In the genomic region with DNA sequence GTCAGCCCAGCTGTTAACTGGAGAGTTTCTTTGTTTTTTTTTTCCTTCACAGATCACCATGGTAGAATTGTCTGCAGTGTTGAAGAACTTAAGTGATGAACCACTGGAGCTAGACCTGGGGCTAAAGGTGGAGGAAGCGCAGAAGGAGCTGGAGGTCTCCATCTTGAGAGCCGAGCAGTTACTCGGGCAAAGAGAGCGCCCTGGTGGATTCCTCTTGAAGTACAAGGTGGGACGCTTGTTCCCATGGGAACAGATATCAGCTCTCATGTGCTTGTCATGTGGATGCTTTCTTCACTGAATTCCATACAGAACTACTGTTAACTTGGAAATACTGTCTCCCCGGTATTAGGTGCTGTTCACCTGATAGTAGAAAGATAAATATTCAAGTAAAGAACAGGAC, we compare ENCODE assay signal across 9 mouse cellular contexts.
DNase-seq lines count a peak whose midpoint lies in the region; ATAC-seq and TF ChIP-seq lines count a peak whose summit lies in the region.
"Had no signal": no experiment of that assay in that cellular context is flagged by ENCODE, and none has a peak within 500 bp of the region (broad histone marks: within the 10 kb centered on the region; RNA-seq: fewer than 3 reads in every experiment).

No protein-coding gene starts in this region.

- H3K36me3 ChIP-seq in kidney, postnatal 0 days (ENCODE audit: insufficient read depth, low read length): peaks cover 30% of the 10 kb centered on the region
- peaks cover 59% of the 10 kb centered on the region for H3K36me3 ChIP-seq in kidney, embryonic 15.5 days

- no peaks in the 10 kb centered on the region for H3K9me3 ChIP-seq in kidney, postnatal 0 days (replicated peaks; ENCODE audit: low read length)
- no peaks in the 10 kb centered on the region for H3K9me3 ChIP-seq in kidney, embryonic 15.5 days (replicated peaks)
- H3K9me3 ChIP-seq: embryonic facial prominence, embryonic 15.5 days had no signal

- H3K4me3 ChIP-seq in kidney, postnatal 0 days (replicated peaks; ENCODE audit: low read depth, low read length): no peak overlapping the region
- H3K4me3 ChIP-seq in kidney, embryonic 15.5 days (replicated peaks): no peak overlapping the region
- H3K4me3 ChIP-seq: embryonic facial prominence, embryonic 15.5 days had no signal

- H3K9ac ChIP-seq in kidney, postnatal 0 days (ENCODE audit: low read depth, low read length): no peak overlapping the region
- H3K9ac ChIP-seq in kidney, embryonic 15.5 days: no peak overlapping the region
- H3K9ac ChIP-seq: embryonic facial prominence, embryonic 15.5 days had no signal

- H3K27me3 ChIP-seq in kidney, postnatal 0 days (ENCODE audit: insufficient read depth, low read length): no peaks in the 10 kb centered on the region
- H3K27me3 ChIP-seq in kidney, embryonic 15.5 days: no peaks in the 10 kb centered on the region
- H3K27me3 ChIP-seq: embryonic facial prominence, embryonic 15.5 days had no signal

- 54% methylated on average over 6 of the region's 6 CpGs for WGBS in kidney, postnatal 0 days
- 64% methylated on average over 6 of the region's 6 CpGs for WGBS in kidney, embryonic 15.5 days

- H3K4me2 ChIP-seq in kidney, postnatal 0 days (ENCODE audit: low read length): no peak overlapping the region
- no peak overlapping the region for H3K4me2 ChIP-seq in kidney, embryonic 15.5 days
- H3K4me2 ChIP-seq: embryonic facial prominence, embryonic 15.5 days had no signal

- DNase-seq in kidney, postnatal 0 days (ENCODE audit: low spot score): peak; percentile 78
- DNase-seq in Muller cell, postnatal 12 days (ENCODE audit: inconsistent ontology term): peak; percentile 37
- DNase-seq in cerebellum, adult 9-11 months: peak; percentile 4
- DNase-seq in layer of hippocampus, adult 8-10 months (ENCODE audit: low spot score in 2 of 2): peak; percentile 26 to 55
- peak; percentile 68 for DNase-seq in retina, embryonic 14.5 days (ENCODE audit: low spot score)

- peak; percentile 67 for TF ChIP-seq CTCF in kidney, postnatal 0 days (IDR thresholded peaks at IDR 0.05; ENCODE audit: low read depth)

- no peak overlapping the region for H3K27ac ChIP-seq in kidney, postnatal 0 days
- no peak overlapping the region for H3K27ac ChIP-seq in kidney, embryonic 15.5 days
- H3K27ac ChIP-seq: embryonic facial prominence, embryonic 15.5 days; macrophage had no signal

- ATAC-seq in kidney, postnatal 0 days (replicated peaks; ENCODE audit: low FRiP score, low read depth): no peak
- no peak for ATAC-seq in kidney, embryonic 15.5 days (replicated peaks; ENCODE audit: low FRiP score)
- no peak for ATAC-seq in CD4-positive, CD25-positive, alpha-beta regulatory T cell, adult 4 months

- H3K4me1 ChIP-seq in kidney, postnatal 0 days (replicated peaks; ENCODE audit: insufficient read depth, low read length): no peaks in the 10 kb centered on the region
- H3K4me1 ChIP-seq in kidney, embryonic 15.5 days: no peaks in the 10 kb centered on the region
- H3K4me1 ChIP-seq: embryonic facial prominence, embryonic 15.5 days had no signal

Comparison
In these comparisons a context has a peak if more than half of its experiments do, and no peak if none do; other contexts are left out.
1. DNase-seq: peak in every context shown above with its lines; median percentile 78 in kidney, postnatal 0 days; 68 in retina, embryonic 14.5 days; 40 in layer of hippocampus, adult 8-10 months; 37 in Muller cell, postnatal 12 days; 4 in cerebellum, adult 9-11 months.